Mouse (Mus musculus): ENCODE results near the gene Zbtb9. TPM values are rescaled to one million over a fixed set of nuclear protein-coding genes. Genes with fewer than 3 reads are reported as not detected.
A peak's percentile ranks its signal among the peaks of the same experiment; 100 is the strongest.

Zbtb9 gene
- total and polyA plus RNA-seq, 3 experiments: 10.7 to 13.4 TPM; not detected in 1

GRCm38 (mm10) chr17:26994410-26994809, 21.4 kb downstream of the Zbtb9 start:
- Histone ChIP-seq H3K4me3 (ENCODE audit: control insufficient read depth in 1 of 2, insufficient read depth in 1 of 2, low read depth in 2 of 2, low read length in 2 of 2) (no peak overlapping the region), H3K27ac (ENCODE audit: control insufficient read depth, low read depth, low read length) (no peak overlapping the region), H3K4me1 (ENCODE audit: control insufficient read depth in 1 of 2, insufficient read depth in 2 of 2, low read length in 2 of 2) (no peaks in the 10 kb centered on the region; a peak in 2 of 4 replicates), H3K36me3 (ENCODE audit: control insufficient read depth in 1 of 2, insufficient read depth in 2 of 2, low read length in 2 of 2) (no peaks in the 10 kb centered on the region), H3K27me3 (ENCODE audit: control insufficient read depth in 1 of 2, insufficient read depth in 2 of 2, low read length in 2 of 2) (no peaks in the 10 kb centered on the region), H3K9ac (ENCODE audit: control insufficient read depth, low read depth, low read length, poor library complexity, severe bottlenecking) (no peak overlapping the region), H3K9me3 (replicated peaks; ENCODE audit: insufficient read depth, low read length) (no peaks in the 10 kb centered on the region), H3K79me2 (ENCODE audit: control insufficient read depth, insufficient read depth, low read length, poor library complexity) (no peaks in the 10 kb centered on the region)
- no peak for TF ChIP-seq ZC3H11A (IDR thresholded peaks at IDR 0.05; ENCODE audit: low read depth, low read length)
- no peak for TF ChIP-seq TAL1 (IDR thresholded peaks at IDR 0.05; ENCODE audit: low read length)
- TF ChIP-seq MYC (IDR thresholded peaks at IDR 0.05; ENCODE audit: low read depth, low read length): no peak
- DNase-seq (ENCODE audit: low read depth, low spot score): no peak

DNA sequence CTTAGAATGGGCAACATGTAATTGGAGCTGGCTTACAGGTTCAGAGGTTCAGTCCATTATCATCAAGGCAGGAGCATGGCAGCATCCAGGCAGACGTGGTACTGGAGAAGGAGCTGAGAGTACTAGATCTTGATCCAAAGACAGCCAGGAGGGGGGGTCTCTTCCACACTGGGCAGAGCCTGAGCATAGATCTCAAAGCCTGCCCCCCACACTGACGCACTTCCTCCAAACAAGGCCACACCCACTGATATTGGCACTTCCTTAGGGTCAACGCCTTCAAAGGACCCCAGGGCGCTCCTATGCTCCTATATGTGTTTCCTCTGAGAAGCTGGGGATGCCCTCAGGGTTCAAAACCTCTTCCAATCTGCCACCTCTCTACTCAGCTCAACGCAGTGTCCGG, 22.0 kb downstream of the Zbtb9 start:
- Histone ChIP-seq H3K9ac (ENCODE audit: control insufficient read depth, low read depth, low read length, poor library complexity, severe bottlenecking) (no peak overlapping the region), H3K27me3 (ENCODE audit: control insufficient read depth in 1 of 2, insufficient read depth in 2 of 2, low read length in 2 of 2) (no peaks in the 10 kb centered on the region), H3K36me3 (ENCODE audit: control insufficient read depth in 1 of 2, insufficient read depth in 2 of 2, low read length in 2 of 2) (no peaks in the 10 kb centered on the region), H3K9me3 (replicated peaks; ENCODE audit: insufficient read depth, low read length) (no peaks in the 10 kb centered on the region), H3K27ac (ENCODE audit: control insufficient read depth, low read depth, low read length) (no peak overlapping the region), H3K4me3 (ENCODE audit: control insufficient read depth in 1 of 2, insufficient read depth in 1 of 2, low read depth in 2 of 2, low read length in 2 of 2) (no peak overlapping the region), H3K79me2 (ENCODE audit: control insufficient read depth, insufficient read depth, low read length, poor library complexity) (no peaks in the 10 kb centered on the region), H3K4me1 (ENCODE audit: control insufficient read depth in 1 of 2, insufficient read depth in 2 of 2, low read length in 2 of 2) (no peaks in the 10 kb centered on the region; a peak in 2 of 4 replicates)
- TF ChIP-seq MYC (IDR thresholded peaks at IDR 0.05; ENCODE audit: low read depth, low read length): no peak
- TF ChIP-seq UBTF (IDR thresholded peaks at IDR 0.05; ENCODE audit: borderline replicate concordance, insufficient read depth, low read depth, low read length): no peak
- no peak for TF ChIP-seq TAL1 (IDR thresholded peaks at IDR 0.05; ENCODE audit: low read length)
- TF ChIP-seq ZKSCAN1 (IDR thresholded peaks at IDR 0.05; ENCODE audit: low read depth, low read length): no peak
- no peak for TF ChIP-seq KAT2A (conservative IDR thresholded peaks at IDR 0.05; ENCODE audit: low read depth, low read length)
- TF ChIP-seq CHD2 (IDR thresholded peaks at IDR 0.05; ENCODE audit: low read length): no peak
- TF ChIP-seq RAD21 (IDR thresholded peaks at IDR 0.05; ENCODE audit: low read depth, low read length): no peak
- no peak for TF ChIP-seq JUND (IDR thresholded peaks at IDR 0.05; ENCODE audit: low read depth, low read length)
- TF ChIP-seq TBP (IDR thresholded peaks at IDR 0.05; ENCODE audit: low read depth, low read length): no peak
- no peak for DNase-seq (ENCODE audit: low read depth, low spot score)

- H3K9me3 ChIP-seq (replicated peaks; ENCODE audit: insufficient read depth, low read length): no peaks in the 10 kb centered on the region
- no peaks in the 10 kb centered on the region for H3K27me3 ChIP-seq (ENCODE audit: control insufficient read depth in 1 of 2, insufficient read depth in 2 of 2, low read length in 2 of 2)
- no peak for DNase-seq (ENCODE audit: low read depth, low spot score)
- no peak overlapping the region for H3K9ac ChIP-seq (ENCODE audit: control insufficient read depth, low read depth, low read length, poor library complexity, severe bottlenecking)
- H3K36me3 ChIP-seq (ENCODE audit: control insufficient read depth in 1 of 2, insufficient read depth in 2 of 2, low read length in 2 of 2): no peaks in the 10 kb centered on the region
- H3K4me1 ChIP-seq (ENCODE audit: control insufficient read depth in 1 of 2, insufficient read depth in 2 of 2, low read length in 2 of 2): no peaks in the 10 kb centered on the region; a peak in 2 of 4 replicates
- H3K79me2 ChIP-seq (ENCODE audit: control insufficient read depth, insufficient read depth, low read length, poor library complexity): no peaks in the 10 kb centered on the region
- H3K4me3 ChIP-seq (ENCODE audit: control insufficient read depth in 1 of 2, insufficient read depth in 1 of 2, low read depth in 2 of 2, low read length in 2 of 2): no peak overlapping the region
- H3K27ac ChIP-seq (ENCODE audit: control insufficient read depth, low read depth, low read length): no peak overlapping the region
- TF ChIP-seq BHLHE40 (IDR thresholded peaks at IDR 0.05; ENCODE audit: borderline replicate concordance, low read depth, low read length) (peak; percentile 38; the same call in 1 of the 2 replicates), USF1 (IDR thresholded peaks at IDR 0.05; ENCODE audit: low read depth, low read length) (no peak)
Measured at GRCm38 (mm10) chr17:26995562-26995961, 22.6 kb downstream of the Zbtb9 start.
